Mouse (Mus musculus): ENCODE results near the gene Tbx1.
A peak's percentile ranks its signal among the peaks of the same experiment; 100 is the strongest.

Gene Tbx1

GRCm38 (mm10) chr16:18622916-18623750 lies 32.7 kb upstream of the Tbx1 start:
- DNase-seq (ENCODE audit: extremely low read depth, insufficient read length, low spot score), result no peak

GRCm38 (mm10) chr16:18622019-18622418 lies 31.5 kb upstream of the Tbx1 start, which contains the start of gene Gp1bb:
Gp1bb (minus strand) TSS chr16:18622403.
- no peak for DNase-seq (ENCODE audit: extremely low read depth, insufficient read length, low spot score)

- no peak for DNase-seq (ENCODE audit: extremely low read depth, insufficient read length, low spot score)
These were observed 31.0 kb upstream of the Tbx1 start for GRCm38 (mm10) chr16:18621362-18622001.

- no peak for DNase-seq (ENCODE audit: extremely low read depth, insufficient read length, low spot score)
These were observed 30.3 kb upstream of the Tbx1 start for GRCm38 (mm10) chr16:18620601-18621361.

- no peak for DNase-seq (ENCODE audit: extremely low read depth, insufficient read length, low spot score)
These were observed 29.7 kb upstream of the Tbx1 start for GRCm38 (mm10) chr16:18620201-18620600.

DNA sequence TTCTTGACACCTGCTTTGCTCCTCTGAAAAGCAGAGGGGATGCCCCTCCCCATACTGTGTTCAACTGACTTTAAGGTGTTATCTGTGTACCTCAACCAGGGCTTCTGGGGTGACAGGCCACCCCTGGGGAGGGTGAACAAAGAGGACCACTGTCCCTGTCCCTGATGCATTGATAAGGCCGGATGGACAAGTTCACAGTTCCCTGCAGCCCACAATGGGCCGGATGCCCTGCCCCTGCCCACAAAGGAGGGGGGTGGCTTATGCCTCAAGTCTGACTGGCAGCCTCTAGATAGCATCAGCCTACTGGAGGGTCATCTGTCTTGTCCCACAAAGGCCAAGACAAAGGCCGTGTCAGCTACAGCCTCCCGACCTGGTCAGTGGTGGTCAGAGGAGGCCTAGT lies 28.6 kb upstream of the Tbx1 start:
- DNase-seq (ENCODE audit: extremely low read depth, insufficient read length, low spot score), result no peak

GRCm38 (mm10) chr16:18618297-18618696 lies 27.8 kb upstream of the Tbx1 start:
- no peak for DNase-seq (ENCODE audit: extremely low read depth, insufficient read length, low spot score)

GRCm38 (mm10) chr16:18617370-18618065 lies 27.0 kb upstream of the Tbx1 start:
- DNase-seq (ENCODE audit: extremely low read depth, insufficient read length, low spot score), result peak; percentile 69

- no peak for DNase-seq (ENCODE audit: extremely low read depth, insufficient read length, low spot score)
These were observed 22.8 kb upstream of the Tbx1 start for GRCm38 (mm10) chr16:18613301-18613700.

DNA sequence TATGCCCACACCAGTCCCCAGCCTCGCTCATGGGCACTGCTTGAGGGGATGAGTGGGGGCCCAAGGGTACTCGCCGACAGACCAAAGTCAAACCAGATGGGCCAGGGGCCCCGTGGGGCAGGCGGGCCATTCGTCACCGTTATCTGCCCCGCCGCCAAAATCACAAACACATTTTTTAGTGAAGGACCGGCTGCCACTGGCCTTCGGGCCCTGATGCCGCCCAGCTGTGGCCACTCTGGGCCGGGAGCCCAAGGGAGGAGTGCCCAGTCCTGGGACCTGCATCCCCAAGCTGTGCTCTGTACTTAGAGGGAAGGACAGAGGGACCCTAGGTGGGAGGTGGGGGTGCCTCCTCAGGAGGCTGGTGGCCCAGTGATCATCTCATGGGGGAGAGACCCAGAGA lies 21.3 kb upstream of the Tbx1 start:
- DNase-seq (ENCODE audit: extremely low read depth, insufficient read length, low spot score), result no peak

DNA sequence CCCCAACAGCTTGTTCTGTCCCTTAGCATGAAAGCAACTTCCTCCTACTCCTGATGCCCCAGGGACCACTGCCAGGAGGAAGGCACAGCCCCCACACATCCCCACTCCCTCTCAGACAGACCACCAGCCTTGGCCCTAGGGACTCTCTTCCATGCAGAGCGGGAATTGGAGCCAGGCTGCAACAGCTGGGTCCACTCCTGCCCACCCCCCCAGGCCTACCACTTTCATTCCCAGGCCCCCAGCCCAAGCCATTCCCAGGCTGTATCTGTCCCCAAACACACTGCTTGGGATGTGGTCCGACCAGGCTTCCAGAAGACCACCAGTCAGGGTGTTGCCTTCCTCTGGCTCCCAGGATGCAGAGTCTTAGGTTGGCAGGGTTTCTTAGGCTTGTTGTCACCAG lies 18.6 kb upstream of the Tbx1 start:
- DNase-seq (ENCODE audit: extremely low read depth, insufficient read length, low spot score), result no peak

DNA sequence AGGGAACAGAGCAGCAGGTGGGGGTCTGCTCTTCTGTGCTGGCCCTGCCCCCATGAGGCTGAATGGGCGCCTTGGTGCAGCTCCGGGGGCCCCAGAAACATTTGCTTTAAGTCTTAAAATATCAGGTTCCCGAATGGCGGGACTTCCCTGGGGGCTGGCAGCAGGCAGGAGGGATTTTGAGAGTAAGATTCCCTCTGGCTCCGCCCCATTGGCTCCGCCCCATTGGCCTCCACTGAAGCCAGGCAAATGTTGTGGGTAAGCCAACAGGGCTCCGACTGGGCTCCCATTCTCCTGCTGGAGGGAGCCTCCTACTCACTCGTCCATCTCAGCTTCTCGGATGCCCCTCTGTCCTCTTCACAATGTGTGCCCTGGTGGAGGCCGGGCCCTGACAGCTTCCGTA lies 17.8 kb upstream of the Tbx1 start:
- no peak for DNase-seq (ENCODE audit: extremely low read depth, insufficient read length, low spot score)

GRCm38 (mm10) chr16:18605705-18606104 lies 15.2 kb upstream of the Tbx1 start:
- no peak for DNase-seq (ENCODE audit: extremely low read depth, insufficient read length, low spot score)

- peak; percentile 79 for DNase-seq (ENCODE audit: extremely low read depth, insufficient read length, low spot score)
These were observed 13.8 kb upstream of the Tbx1 start for GRCm38 (mm10) chr16:18604267-18604701.

DNA sequence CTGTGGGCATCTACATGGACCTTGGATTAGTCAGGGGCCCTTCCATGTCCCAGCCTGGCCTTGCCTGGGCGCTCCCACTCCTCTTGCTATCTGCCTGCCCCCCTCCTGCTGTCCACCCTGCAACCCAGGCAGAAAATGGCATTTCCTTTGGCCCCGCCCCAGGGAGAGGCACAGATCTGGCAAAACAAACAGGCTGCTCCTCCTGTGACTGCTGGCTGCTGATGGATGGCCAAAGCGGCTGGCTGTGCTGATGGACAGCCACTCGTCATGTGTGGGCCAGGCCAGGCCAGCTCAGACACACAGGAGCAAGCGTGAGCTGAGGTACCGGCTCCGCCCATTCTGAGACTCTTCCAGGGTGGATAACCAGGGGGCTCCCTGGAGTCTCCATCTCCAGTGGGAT lies 11.0 kb upstream of the Tbx1 start:
- no peak for DNase-seq (ENCODE audit: extremely low read depth, insufficient read length, low spot score)

DNA sequence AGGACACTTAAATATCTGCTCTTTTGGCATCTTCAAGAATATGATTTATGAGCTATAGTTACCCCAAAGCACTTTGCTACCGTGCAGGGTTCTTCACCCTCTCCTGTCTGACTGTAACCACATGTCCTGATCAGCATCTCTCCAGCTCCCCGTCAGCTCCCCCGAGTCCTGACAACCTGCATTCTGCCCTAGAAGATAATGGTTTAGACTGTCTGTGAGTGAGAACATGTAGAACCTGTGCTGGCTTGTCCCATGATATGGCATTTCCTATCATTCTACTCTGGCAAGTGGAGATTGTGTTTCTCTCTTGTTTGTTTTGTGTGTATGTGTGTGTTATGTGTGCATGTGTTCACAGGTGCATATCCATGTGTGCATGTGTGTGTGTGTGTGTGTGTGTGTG lies 7.5 kb upstream of the Tbx1 start:
- no peak for DNase-seq (ENCODE audit: extremely low read depth, insufficient read length, low spot score)

DNA sequence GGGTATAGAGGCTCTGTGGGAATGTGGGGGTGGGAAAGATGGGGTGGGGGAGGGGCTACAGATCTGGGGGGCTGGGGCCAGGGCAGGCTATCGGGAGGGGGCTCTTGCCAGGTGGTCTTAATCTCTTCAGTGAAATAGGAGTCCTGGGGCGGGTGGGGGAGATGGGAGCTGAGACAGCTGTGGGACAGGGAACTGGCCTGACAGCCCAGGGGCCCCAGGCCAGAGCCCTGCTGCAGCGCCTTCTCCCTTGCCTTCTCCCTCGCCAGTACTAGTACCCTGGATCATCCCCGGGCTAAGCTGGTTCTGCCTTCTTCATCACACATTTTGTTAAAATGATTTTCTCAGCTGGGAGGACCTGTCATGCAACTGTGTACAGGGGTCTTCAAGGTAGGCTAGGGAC lies 5.8 kb upstream of the Tbx1 start:
- DNase-seq (ENCODE audit: extremely low read depth, insufficient read length, low spot score), result no peak

- DNase-seq (ENCODE audit: extremely low read depth, insufficient read length, low spot score), result no peak
These were observed 3.5 kb upstream of the Tbx1 start for GRCm38 (mm10) chr16:18593930-18594329.

- no peak for DNase-seq (ENCODE audit: extremely low read depth, insufficient read length, low spot score)
These were observed 862 bp upstream of the Tbx1 start for GRCm38 (mm10) chr16:18591047-18592018.

Data from 3134 (cell line).